Mouse (Mus musculus): Measurements from ENCODE around the gene Spata2l. TPM values are rescaled to one million over a fixed set of nuclear protein-coding genes. Genes with fewer than 3 reads are reported as not detected.
A peak's percentile ranks its signal among the peaks of the same experiment; 100 is the strongest.
"Not testable (repeated sequence)": the region's sequence is repeated elsewhere in the genome, so short reads cannot be mapped to it uniquely, and the experiment has no call there.

Spata2l gene
- 10 to 100 TPM; 55.1 to 69.3 (median 61.5) TPM for total RNA-seq (2022)

DNA sequence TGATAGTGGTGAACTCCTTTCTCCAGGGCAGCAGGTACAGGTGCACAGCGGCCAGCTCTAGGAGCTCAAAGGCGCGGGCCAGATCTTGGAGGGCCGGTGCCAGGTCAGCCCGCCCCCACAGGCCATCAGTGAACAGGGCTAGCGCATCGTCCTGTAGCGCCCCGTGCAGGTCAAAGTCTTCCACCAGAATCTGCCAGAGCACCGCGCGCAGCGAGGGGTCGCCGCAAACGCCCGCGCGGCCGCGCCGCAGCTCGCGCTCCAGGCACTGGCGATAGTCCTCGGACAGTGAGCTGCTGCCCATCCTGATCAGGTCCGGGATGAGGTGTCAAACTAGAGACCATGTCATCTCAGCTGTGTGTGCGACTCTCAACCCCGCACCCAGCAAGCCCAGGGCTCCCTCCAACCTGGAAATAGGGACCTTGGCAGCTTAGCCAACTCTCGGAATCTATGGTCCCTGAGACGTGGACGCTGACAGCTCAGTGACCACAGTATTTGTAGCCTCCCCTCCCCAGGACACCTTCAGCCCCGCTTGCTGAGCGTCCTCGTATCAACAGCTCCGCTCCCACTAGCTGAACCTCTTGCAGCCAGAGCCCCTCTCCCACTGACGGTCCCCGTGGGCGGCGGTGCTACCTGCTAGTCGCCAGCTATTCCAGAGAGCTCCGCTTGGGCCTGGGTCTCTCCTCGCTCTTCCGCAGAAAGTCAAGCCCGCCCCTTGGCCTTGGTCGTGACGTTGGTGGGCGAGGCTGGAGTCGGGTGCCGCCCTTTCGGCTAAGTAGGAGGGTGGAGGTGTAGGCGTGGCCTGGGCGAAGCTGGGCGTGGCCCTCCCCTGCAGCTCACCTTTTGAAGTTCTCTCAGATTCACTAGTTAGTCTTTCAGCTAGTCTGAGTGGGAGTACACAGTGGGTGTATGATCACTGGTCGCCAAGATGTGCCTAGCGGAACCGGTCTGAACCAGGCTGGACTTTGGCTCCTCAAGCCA is at the start of gene Spata2l:
TSS of gene Spata2l (minus strand) at position 714 of the 978 bp plus-strand sequence.
- peak; percentile 81 for DNase-seq (ENCODE audit: low spot score in 2 of 2)

DNA sequence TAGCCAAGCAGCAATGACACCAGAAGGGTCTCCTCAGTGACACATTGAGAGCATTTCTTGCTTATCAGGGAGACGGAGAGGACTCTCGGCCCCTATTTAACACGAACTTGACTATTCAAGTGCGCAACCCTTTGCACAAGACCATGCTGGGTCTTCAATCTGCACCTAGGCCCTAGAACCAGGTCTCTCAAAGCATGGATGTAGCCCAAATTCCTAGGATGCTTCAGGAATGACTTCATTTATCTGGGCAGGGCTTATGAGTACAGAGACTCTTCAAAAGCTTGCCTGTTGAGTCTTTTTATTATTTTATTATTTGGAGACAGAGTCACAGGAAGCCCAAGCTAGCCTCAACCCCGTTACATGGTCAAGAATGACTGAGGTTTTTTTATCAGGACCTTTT is 48.5 kb upstream of the Spata2l start:
- DNase-seq (ENCODE audit: low spot score in 2 of 2), result no peak

DNA sequence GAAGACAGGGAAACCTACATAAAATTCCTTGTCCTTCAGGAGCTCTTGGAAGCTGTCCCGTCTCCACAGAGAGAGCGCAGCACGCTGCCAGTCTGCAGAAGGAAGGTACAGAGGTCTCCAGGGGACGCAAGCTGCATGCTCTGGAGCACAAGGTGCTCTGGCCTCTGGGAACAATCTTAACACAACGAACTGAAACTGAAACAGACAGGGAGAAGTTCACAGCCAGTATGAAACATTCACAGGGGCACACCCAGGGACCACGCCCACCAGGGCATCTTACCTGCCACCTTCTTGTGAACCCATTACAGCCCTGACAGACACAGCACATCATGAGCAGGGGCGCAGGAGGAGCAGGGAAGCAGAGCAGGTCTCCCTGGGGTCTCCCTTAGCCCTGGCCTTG is 48.0 kb upstream of the Spata2l start:
- DNase-seq (ENCODE audit: low spot score in 2 of 2), result no peak

DNA sequence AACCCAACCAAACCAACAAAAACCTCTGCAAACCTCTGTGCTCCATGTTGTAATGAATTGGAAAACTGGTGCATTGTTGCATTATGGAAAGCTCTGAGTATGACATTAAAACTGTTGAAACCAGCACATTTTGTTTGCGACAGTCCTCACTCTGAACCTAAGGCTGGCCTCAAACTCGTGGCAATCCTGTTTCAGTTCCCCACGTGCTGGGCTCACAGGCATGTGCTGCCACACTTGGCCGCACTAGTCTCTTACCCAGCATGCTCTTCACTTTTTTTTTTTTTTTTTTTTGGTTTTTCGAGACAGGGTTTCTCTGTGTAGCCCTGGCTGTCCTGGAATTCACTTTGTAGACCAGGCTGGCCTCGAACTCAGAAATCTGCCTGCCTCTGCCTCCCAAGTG is 47.0 kb upstream of the Spata2l start:
- not testable (repeated sequence) for DNase-seq (ENCODE audit: low spot score in 2 of 2)

DNA sequence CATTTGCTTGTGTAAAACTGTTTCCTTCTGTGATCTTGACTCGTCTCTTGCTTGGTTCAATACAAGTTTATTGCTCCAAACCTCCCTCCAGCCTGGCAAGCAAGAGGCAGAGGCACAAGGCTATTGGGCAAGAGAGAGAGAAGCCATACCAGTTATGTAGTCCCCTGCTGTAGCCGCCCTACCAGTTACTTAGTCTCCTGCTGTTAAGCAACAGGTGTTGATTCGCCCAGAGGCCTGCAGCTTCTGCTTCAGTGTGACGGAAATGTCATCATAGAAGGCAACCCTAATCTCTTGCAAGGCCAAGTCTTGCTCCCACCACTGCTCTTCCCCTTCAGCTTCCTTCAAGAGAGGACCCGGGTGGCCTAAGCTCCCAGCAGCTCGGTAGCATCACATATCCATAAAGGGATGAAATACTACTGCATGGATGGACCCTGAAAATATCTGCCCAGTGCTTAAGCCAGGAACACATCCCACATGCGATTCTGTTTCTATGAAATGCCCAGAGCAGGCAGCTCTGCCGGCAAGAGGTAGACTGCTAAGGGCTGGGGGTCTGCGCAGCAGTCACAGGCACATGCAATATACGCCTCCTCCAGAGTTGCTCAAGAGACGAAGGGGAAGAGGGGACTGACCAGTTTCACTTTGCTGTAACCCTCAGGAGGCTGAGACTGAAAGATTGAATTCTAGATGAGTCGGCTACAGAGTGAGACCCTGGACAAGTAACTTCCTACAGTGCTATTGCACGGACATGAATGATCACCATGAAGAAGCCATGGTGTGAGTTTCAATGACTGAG is 44.5 kb upstream of the Spata2l start:
- no peak for DNase-seq (ENCODE audit: low spot score in 2 of 2)

DNA sequence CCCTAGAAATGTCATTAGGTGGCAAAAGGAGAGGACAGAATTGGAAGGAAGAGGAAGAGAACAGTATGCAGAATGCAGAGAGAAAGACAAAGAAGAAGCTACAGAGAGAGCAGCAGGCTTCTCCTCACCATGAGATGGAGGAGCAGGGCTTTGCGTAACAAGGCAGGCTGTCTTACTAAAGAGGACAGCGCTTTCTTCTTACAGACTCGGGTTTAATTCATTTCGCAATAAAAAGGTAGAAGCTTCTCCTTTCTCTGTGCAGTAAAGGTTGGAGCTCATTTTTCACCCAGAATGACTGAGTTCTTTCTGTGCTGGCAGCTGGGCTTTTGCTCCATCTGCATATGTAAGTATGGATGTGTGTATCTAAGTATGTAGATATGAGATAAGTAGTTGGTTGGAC is 43.8 kb upstream of the Spata2l start:
- no peak for DNase-seq (ENCODE audit: low spot score in 2 of 2)

DNA sequence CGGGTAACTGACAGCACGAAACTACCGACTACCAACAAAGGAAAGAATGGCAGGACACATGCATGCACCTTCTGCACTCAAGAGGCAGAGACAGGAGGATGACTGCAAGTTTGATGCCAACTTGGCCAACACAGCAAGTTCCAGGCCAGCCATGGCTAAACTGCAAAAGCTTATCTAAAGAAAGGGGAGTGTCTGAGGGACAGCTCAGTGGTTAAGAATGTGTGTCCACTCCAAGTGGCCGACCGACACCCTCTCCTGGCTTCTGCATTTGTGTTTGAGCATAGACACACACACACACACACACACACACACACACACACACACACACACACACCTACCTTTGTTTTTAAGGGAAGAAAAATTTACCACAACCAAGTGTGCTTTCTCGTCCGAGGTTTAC is 42.4 kb upstream of the Spata2l start:
- no peak for DNase-seq (ENCODE audit: low spot score in 2 of 2)

DNA sequence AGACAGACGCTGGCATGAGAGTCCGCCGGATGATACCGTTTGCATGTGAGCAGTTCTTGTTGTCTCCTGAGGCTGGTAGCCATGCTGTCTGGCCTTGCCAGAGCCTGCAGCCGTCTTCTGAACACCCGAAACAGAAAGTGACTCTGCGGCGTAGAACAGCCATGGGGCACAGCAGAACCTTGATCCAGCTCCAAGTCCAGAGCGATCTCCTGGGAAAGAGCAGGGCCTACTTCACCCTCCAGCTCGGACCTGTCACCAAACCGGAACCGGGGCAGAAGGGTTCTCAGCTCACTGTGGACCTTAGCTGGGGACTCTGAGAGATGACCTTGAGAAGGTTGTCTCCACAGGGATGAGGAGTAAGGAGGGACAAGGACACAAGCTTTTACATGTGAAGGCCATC is 39.1 kb upstream of the Spata2l start:
- no peak for DNase-seq (ENCODE audit: low spot score in 2 of 2)

DNA sequence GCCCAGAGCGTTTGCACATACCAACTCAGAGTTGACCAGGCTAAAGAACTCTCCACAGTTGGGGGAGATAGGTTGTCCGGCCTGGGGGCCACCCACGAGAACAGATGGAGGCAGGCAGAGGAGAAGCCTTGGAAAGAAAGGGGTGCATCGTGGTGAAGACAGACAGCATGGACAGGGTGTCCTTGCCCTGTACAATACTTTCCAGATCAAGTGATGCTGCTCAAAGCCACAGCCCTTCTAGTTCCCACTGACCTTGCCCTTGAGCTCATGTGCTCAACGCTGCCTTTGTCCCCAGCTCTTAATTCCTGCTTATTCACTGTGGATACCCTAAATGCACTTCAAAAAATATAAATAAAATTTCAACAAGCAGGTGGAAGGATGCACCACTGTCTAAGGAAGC is 38.4 kb upstream of the Spata2l start:
- no peak for DNase-seq (ENCODE audit: low spot score in 2 of 2)

DNA sequence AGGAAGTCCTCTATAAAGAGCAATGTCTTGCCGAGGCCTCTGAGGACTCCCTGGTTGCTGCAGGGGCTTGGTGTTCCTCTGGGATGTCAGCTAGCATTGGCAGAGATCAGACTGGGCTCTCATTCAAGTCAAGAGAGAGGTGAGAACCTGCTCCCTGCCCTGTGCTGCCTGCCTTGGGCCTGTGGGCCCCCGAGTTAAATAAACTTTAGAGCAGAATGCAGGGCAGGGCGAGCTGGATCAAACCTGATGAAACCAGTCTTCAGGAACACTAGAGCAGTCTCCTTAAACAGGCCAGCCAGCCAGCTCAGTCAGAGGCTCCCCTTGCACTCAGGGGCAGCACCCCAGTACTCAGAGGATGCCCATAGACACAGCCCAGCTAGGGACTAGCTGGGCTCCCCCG is 35.9 kb upstream of the Spata2l start:
- no peak for DNase-seq (ENCODE audit: low spot score in 2 of 2)

DNA sequence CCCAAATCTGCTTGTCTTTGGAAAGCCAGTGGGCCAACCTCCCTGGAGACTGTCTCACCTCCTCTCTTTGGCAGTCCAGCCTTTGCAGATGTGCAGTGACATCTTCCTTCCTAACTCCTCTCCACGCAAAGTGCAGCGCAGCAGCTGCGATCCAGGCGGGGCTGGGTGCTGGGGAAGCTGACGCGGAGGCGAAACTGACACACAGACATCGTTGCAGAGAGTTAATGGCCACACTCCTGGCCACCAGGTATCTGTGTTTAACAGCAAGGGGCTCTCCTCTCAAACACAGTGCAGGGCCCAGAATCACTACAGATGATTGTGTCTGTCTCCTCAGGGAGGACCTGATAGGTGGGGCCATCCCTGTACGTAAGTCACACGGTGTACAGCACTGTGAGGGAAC is 35.1 kb upstream of the Spata2l start:
- DNase-seq (ENCODE audit: low spot score in 2 of 2), result no peak

DNA sequence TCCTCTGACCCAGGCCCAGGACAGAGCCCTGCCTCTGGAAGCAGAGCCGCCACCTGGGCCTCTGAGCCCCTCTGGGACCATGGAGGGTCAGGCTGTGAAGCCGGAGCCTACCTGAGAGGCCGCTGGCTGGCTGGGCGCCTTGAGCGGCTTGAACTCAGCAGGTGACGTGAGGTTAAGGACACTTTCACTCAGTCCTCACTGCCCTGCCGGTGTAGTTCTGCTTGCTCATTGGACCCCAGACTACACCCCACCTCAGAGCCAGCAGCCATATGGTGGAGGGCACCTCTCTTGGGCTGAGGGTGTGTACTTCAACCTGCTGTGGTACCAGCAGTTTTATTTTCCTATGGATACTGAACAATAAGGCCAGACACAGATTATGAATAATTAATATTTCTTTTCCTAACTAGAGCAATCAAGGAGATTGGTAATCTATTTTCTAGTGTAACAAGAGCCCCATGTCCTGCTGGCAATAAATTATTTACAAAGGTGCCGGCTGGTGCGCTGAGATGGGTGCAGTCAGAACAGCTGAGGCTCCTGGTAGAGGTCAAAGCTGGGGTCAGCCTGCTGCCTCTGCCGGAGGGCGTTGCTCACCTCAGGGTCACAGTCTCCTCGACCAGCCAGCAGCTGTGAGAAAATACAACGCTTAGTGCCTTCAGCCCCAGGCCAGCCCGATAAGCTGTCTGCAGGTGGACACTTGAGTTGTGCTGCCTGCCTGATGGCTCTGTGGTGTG is 32.1 kb upstream of the Spata2l start:
- DNase-seq (ENCODE audit: low spot score in 2 of 2), result no peak

DNA sequence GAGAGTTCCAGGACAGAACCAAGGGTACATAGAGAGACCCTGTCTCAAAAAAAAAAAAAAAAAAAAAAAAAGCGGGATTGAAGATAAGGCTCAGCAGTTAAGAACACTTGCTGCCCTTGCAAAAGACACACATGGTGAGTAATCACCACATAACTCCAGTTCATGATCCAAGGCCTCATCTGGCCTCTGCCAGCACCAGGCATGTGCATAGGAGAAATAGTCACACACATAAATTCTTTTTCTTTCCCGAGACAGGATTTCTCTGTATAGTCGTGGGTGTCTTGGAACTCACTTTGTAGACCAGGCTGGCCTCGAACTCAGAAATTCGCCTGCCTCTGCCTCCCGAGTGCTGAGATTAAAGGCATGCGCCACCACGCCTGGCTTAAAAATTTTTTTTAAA is 21.6 kb upstream of the Spata2l start:
- not testable (repeated sequence) for DNase-seq (ENCODE audit: low spot score in 2 of 2)

DNA sequence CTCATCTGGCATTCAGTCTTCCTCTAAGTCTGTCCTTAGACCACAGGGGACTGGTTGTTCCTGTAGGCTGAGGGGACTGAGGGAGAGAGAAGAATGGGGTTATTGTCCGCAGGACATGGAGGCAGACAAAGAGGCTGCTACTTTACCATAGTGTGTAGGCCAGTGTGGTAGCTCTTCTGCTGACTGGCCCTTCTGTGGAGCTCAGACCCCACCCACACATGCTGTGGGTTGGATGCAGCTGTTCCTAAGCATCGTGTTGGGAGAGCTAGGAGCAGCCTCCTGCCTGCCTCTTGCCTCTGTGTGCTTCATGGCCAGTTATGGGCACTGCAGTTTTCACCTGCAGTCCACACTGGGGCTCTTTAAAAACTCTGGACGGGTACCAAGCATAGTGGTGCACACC is 21.1 kb upstream of the Spata2l start:
- DNase-seq (ENCODE audit: low spot score in 2 of 2), result peak; percentile 44 to 57

DNA sequence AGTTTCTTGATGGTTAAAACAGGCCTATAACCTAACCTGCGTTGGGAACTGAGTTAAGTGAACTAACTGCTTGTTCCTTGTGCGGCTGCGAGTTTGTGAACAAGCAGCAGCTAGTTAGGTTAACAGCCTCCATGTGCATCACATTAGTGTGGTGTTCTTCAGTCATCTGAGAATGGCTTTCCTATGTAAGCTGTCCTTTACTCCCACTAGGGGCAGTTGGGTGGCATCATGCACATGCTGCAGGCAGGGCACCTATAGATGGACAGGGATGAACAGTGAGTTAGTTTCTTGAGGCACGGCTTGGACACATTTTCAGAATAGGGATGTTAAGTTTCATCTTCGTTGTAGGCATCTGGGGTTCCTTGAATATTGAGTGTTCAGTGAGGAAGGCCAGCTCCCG is 19.1 kb upstream of the Spata2l start:
- no peak for DNase-seq (ENCODE audit: low spot score in 2 of 2)

DNA sequence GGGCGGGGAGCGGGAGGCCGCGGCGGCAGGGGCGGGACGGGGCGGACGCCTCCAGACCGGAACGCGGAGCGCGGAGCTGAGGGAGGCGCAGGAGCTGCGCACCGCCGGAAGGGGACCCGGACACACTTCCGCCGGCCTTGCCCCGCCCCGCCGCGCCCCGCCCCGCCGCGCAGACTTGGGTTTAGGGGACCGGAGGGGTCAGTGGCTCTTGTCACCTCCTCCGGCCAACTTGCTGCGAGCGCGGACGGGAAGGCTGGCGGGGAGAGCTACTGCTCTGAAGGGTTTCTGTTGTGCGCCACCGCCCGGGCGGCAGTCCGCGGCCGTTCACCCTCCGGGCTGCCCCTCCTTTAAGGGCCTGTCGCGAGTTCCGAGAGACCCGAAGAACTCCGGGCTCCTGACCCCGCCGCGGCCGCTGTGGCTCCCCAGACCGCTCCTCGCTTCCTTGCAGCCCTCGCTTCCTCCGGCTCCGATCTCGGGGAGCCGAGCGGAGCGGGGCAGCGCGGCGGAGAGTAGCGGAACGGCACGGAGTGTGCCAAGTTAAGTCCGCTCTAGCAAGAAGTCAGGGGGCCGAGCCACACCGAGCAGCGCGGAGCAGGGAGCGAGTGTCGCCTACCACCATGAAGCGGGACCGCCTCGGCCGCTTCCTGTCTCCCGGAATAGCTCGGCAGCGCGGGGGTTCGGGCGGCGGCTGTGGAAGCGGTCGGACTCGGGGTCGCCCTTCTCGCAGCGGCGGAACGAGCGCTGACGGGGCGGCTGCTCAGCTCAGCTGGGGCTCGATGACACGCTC is 18.3 kb upstream of the Spata2l start, which contains the start of the genes Zfp276 and Vps9d1:
TSS of gene Zfp276 (plus strand) at position 97 of the 787 bp plus-strand sequence.
TSS of gene Vps9d1 (minus strand) at position 250 of the 787 bp plus-strand sequence.
- DNase-seq (ENCODE audit: low spot score in 2 of 2), result peak in 1 of 2 experiments; percentile 69

DNA sequence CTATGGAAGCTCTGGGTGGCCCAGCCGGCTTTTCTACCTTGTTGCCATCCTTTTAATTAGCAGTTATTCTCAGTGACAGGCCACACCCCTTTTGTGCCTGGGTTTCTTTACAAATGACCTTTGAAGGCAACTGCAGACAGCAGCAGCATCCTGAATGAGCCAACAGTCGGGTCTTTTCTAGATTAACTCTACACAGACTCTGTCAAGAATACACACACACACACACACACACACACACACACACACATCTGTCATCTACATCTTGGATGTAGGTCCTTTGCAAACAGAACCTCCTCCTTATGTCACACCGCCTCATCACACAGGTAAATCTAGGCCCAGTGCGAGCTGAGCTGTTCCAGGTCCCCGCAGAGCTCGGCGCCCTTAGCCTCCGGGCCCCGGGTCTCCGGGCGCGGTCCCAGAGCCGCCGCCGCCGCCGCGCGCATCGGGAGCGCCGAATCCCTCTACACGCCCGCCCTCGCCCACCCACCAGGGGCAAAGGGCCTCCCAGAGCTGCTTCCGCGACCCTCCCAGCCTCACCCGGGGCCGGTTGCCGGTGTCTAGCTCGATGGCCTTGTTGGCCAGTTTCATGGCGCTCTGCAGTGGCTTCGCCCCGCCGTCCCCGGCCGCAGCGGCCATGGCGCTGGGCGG is 17.5 kb upstream of the Spata2l start:
- no peak for DNase-seq (ENCODE audit: low spot score in 2 of 2)

DNA sequence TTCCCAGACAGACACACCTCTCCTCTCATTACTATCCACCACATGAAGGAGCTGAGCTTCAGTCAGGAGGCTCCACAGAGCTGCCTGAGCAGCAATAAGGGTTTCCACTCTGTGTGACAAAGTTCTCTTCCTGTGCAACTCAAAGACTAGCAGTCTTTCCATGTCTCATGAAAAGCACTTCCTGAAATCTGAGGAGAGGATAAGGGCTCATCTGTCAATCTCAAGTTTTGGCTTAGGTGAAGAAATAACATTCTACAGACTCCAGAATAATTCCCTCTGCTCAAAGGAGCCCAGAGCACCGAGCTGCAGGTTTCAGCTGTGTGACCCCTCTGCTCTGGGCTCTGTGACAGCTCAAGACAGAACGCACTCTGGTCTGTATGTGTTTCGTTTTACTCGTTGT is 16.9 kb upstream of the Spata2l start:
- no peak for DNase-seq (ENCODE audit: low spot score in 2 of 2)

DNA sequence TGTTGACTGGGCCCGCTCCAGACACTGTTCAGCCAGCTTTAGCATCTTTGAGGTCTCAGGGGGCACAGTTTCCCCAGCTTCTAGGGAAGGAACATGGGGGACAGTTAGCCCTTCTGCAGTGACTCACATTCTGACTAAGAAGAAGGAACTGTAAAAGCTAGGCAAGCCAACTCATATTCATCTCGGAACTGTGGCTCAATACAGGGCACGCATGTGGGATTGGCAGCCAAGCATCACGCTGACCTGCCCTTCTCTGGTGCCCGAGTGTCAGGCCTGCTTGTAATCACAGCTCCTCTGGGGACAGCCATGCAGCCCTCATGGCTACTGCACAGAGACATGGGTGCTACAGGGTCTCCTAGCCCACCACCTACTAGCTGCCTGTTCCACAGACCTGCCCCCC is 14.9 kb upstream of the Spata2l start:
- DNase-seq (ENCODE audit: low spot score in 2 of 2), result no peak

DNA sequence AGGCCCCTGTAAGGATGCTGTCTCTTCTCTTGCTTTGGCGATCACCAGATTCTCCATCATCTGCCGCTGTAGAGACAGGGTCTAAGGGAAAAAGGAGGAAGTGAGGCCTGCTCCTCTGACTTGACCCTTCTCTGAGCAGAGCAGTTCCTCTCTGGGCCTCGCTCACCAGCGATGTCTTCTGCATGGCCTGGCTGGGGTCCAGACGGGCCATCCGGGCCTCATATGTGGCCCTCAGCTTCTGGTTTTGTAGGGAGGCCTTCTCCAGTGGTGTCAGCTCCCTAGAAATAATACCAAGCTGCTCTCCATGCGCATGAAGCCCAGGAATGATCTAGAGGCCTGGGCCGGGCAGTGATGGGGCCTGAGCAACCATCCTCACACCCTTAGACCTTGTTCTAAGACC is 12.6 kb upstream of the Spata2l start:
- no peak for DNase-seq (ENCODE audit: low spot score in 2 of 2)

All from layer of hippocampus, adult 8-10 months (tissue).